Mouse (Mus musculus): ENCODE results near the gene Nfasc. TPM values are rescaled to one million over a fixed set of nuclear protein-coding genes. Genes with fewer than 3 reads are reported as not detected.

Gene Nfasc
- total RNA-seq, 2 experiments from 2014 or later: not detected

GRCm38 (mm10) chr1:132523048-132523447, 218.5 kb downstream of the Nfasc start:
- no peak for ATAC-seq (replicated peaks; ENCODE audit: low FRiP score, poor library complexity, severe bottlenecking)

DNA sequence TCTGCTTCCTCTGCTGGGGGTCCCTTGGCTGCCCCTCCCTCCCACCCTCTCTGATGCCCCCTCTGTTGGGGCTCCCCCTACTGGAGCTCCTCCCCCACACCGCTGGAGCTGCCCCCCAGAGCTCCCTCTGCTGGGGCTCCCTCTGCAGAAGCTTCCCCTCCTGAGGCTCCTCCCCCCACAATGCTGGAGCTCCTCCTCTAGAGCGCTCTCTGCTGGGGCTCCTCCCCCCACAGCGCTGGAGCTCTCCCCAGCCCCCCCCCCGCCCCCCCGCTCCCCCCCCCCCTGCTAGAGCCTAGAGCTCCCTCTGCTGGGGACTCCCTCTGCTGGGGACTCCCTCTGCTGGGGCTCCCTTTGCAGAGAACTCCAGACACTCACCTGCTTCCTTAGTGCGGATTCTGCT, 220.8 kb downstream of the Nfasc start:
- no peak for ATAC-seq (replicated peaks; ENCODE audit: low FRiP score, poor library complexity, severe bottlenecking)

DNA sequence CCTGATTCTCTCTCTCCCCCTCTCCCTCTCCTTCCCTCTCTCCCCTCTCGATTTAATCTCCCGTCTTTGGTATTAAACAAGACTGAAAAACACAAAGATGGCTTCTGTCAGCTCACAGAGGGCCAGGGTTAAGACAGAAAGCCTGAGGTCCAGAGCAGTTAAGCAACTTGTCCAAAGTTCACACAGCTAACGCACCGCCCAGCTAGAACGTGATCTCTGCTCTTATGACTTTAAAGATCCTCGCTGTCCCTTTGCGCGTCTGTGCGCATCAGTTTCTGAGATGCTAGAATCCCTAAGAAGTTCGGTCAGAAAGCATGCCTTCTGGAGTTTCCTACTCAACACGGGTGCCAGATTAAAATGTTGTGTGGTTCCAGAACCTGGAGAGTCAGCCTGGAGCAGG, 221.9 kb downstream of the Nfasc start:
- no peak for ATAC-seq (replicated peaks; ENCODE audit: low FRiP score, poor library complexity, severe bottlenecking)

- no peak for ATAC-seq (replicated peaks; ENCODE audit: low FRiP score, poor library complexity, severe bottlenecking)
Measured at GRCm38 (mm10) chr1:132518621-132519020, 223.0 kb downstream of the Nfasc start.

DNA sequence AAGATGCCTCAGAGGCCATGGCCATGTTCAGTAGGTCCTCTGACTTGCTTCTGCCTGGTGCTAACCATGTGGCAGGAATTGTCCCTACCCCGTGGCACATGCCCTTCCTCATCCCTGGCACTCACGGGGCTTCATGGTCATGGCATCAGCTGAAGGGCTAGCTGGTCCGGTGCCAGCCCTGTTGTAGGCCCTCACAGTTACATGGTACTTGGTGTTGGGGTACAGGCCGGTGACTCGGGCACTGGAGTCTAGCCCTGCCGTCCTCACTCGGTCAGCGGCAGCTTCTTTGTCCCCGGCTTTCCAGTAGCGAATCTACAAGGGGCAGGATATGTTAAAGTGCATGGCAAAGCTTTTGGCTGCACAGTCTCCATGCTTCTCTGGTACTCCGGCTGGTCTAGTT, 224.8 kb downstream of the Nfasc start:
- no peak for ATAC-seq (replicated peaks; ENCODE audit: low FRiP score, poor library complexity, severe bottlenecking)

GRCm38 (mm10) chr1:132515339-132515738, 226.3 kb downstream of the Nfasc start:
- ATAC-seq (replicated peaks; ENCODE audit: low FRiP score, poor library complexity, severe bottlenecking): no peak

Other genes starting within 250 kb of the Nfasc start
- gene Tmem81, start 235.6 kb downstream of the Nfasc start, total RNA-seq (2015; ENCODE audit: low replicate concordance): 3.6 TPM in 1 of 2 replicates, not detected in the other
- 2.4 and 3.1 TPM in 2 replicates for gene Tmem81, start 235.6 kb downstream of the Nfasc start, total RNA-seq (2017; ENCODE audit: low replicate concordance)
- gene Cntn2, start 198.5 kb downstream of the Nfasc start, total RNA-seq (2015; ENCODE audit: low replicate concordance): not detected in 2 replicates
- gene Cntn2, start 198.5 kb downstream of the Nfasc start, total RNA-seq (2017; ENCODE audit: low replicate concordance): not detected in 2 replicates
- not detected in 2 replicates for gene Lrrn2, start 138.5 kb upstream of the Nfasc start, total RNA-seq (2015; ENCODE audit: low replicate concordance)
- gene Lrrn2, start 138.5 kb upstream of the Nfasc start, total RNA-seq (2017; ENCODE audit: low replicate concordance): not detected in 2 replicates

Data from erythroid progenitor cell, adult 5-6 weeks (primary cell).